Mouse (Mus musculus) CH12.LX (cell line): Measurements from ENCODE around the gene Pcolce. TPM values are rescaled to one million over a fixed set of nuclear protein-coding genes. Genes with fewer than 3 reads are reported as not detected.

Experiments
- DNase-seq: peaks from one replicate; pipeline ENCODE4 v3.0.0-alpha.2; 2013; ENCODE audit errors: extremely low read depth
- H3K27ac ChIP-seq: 2 replicates; pipeline ENCODE4 v1.5.1; 2012; ENCODE audit warnings: low read depth, mild to moderate bottlenecking, control low read depth, moderate library complexity; ENCODE audit not compliant: insufficient read depth
- H3K27me3 ChIP-seq: replicated peaks from 2 replicates; pipeline ENCODE3; 2012; ENCODE audit warnings: inconsistent platforms
- H3K36me3 ChIP-seq, 2 experiments: replicated peaks in 1 of 2; 2 replicates each; pipeline versions ENCODE3 to v1.6.1; 2012; ENCODE audit warnings: inconsistent platforms in 1 of 2, low read length in 1 of 2, mild to moderate bottlenecking in 1 of 2, mixed read lengths in 1 of 2, moderate library complexity in 1 of 2; ENCODE audit not compliant: control insufficient read depth in 1 of 2, insufficient read depth in 1 of 2
- H3K4me1 ChIP-seq, 2 experiments: 2 replicates each; pipeline ENCODE4 v1.6.1; 2012; ENCODE audit warnings: inconsistent platforms in 1 of 2, moderate library complexity in 1 of 2; ENCODE audit not compliant: insufficient read depth in 2 of 2, control insufficient read depth in 1 of 2
- H3K4me2 ChIP-seq: 2 replicates; pipeline ENCODE4 v1.6.1; 2012; ENCODE audit warnings: low read depth, mild to moderate bottlenecking, control low read depth; ENCODE audit not compliant: poor library complexity, insufficient read depth, severe bottlenecking
- H3K4me3 ChIP-seq, 3 experiments: fragments of 150-350 bp in 1 of 3; sonication (generic) in 1 of 3; replicated peaks in 1 of 3; 2 replicates each; pipeline versions ENCODE3 to v1.5.1; 2011 to 2012; ENCODE audit warnings: low read depth in 2 of 3, low read length in 2 of 3, mild to moderate bottlenecking in 2 of 3, moderate library complexity in 2 of 3, control low read depth in 1 of 3, improper control_type of control experiment in 1 of 3, inconsistent platforms in 1 of 3, mixed read lengths in 1 of 3; ENCODE audit not compliant: poor library complexity in 1 of 3
- H3K79me2 ChIP-seq: replicated peaks from 2 replicates; pipeline ENCODE4 v1.6.1; 2012; ENCODE audit warnings: mild to moderate bottlenecking, moderate library complexity; ENCODE audit not compliant: control insufficient read depth, poor library complexity, insufficient read depth, severe bottlenecking; ENCODE audit errors: extremely low read depth
- H3K9ac ChIP-seq: 2 replicates; pipeline ENCODE4 v1.6.1; 2012; ENCODE audit warnings: low read depth, mild to moderate bottlenecking, control low read depth, moderate library complexity; ENCODE audit not compliant: insufficient read depth
- H3K9me3 ChIP-seq: replicated peaks from 2 replicates; pipeline ENCODE3; 2012; ENCODE audit warnings: low read length, inconsistent platforms, mixed read lengths
- CHD1 ChIP-seq: IDR thresholded peaks from 2 replicates; pipeline ENCODE4 v1.6.1; 2012; ENCODE audit warnings: low read depth, low read length, improper control_type of control experiment, inconsistent platforms
- E2F4 ChIP-seq: IDR thresholded peaks from 2 replicates; pipeline ENCODE4 v1.6.1; 2011; ENCODE audit warnings: low read depth, low read length, improper control_type of control experiment; ENCODE audit not compliant: insufficient replicate concordance
- EP300 ChIP-seq: IDR thresholded peaks from 2 replicates; pipeline ENCODE4 v1.6.1; 2011; ENCODE audit warnings: low read length, improper control_type of control experiment
- GABPA ChIP-seq: IDR thresholded peaks from 2 replicates; pipeline ENCODE4 v1.6.1; 2012; ENCODE audit warnings: low read depth, low read length, improper control_type of control experiment, inconsistent platforms; ENCODE audit not compliant: insufficient replicate concordance
- HCFC1 ChIP-seq: IDR thresholded peaks from 2 replicates; pipeline ENCODE4 v1.6.1; 2012; ENCODE audit warnings: low read depth, mild to moderate bottlenecking, inconsistent platforms, low read length, improper control_type of control experiment
- JUN ChIP-seq: IDR thresholded peaks from 2 replicates; pipeline ENCODE4 v1.6.1; 2011; ENCODE audit warnings: low read depth, mild to moderate bottlenecking, low read length, improper control_type of control experiment, moderate library complexity; ENCODE audit not compliant: insufficient read depth
- JUND ChIP-seq: conservative IDR thresholded peaks from 2 replicates; pipeline ENCODE4 v1.6.1; 2011; ENCODE audit warnings: low read depth, low read length, improper control_type of control experiment
- MAZ ChIP-seq: IDR thresholded peaks from 2 replicates; pipeline ENCODE4 v1.6.1; 2012; ENCODE audit warnings: low read depth, mild to moderate bottlenecking, inconsistent platforms, low read length, improper control_type of control experiment, moderate library complexity
- MEF2A ChIP-seq: IDR thresholded peaks from 2 replicates; pipeline ENCODE4 v1.6.1; 2014; ENCODE audit warnings: low read depth, mild to moderate bottlenecking, inconsistent platforms, low read length, improper control_type of control experiment, borderline replicate concordance
- MXI1 ChIP-seq: IDR thresholded peaks from 2 replicates; pipeline ENCODE4 v1.6.1; 2011; ENCODE audit warnings: mild to moderate bottlenecking, low read depth, low read length, improper control_type of control experiment
- MYC ChIP-seq: IDR thresholded peaks from 2 replicates; pipeline ENCODE4 v1.6.1; 2011; ENCODE audit warnings: low read depth, mild to moderate bottlenecking, improper control_type of control experiment, low read length
- NRF1 ChIP-seq: IDR thresholded peaks from 2 replicates; pipeline ENCODE4 v1.6.1; 2014; ENCODE audit warnings: low read depth, mild to moderate bottlenecking, inconsistent platforms, low read length, improper control_type of control experiment, moderate library complexity
- PAX5 ChIP-seq: IDR thresholded peaks from 2 replicates; pipeline ENCODE4 v1.6.1; 2012; ENCODE audit warnings: low read length, inconsistent platforms, mixed read lengths
- POLR2A ChIP-seq: IDR thresholded peaks from 2 replicates; pipeline ENCODE4 v1.6.1; 2011; ENCODE audit warnings: low read depth, mild to moderate bottlenecking, improper control_type of control experiment, low read length
- POLR2AphosphoS2 ChIP-seq: IDR thresholded peaks from 2 replicates; pipeline ENCODE4 v1.6.1; 2011; ENCODE audit warnings: low read depth, low read length, improper control_type of control experiment
- SIN3A ChIP-seq: IDR thresholded peaks from 2 replicates; pipeline ENCODE4 v1.6.1; 2012; ENCODE audit warnings: low read length, improper control_type of control experiment, inconsistent platforms
- SMC3 ChIP-seq: IDR thresholded peaks from 2 replicates; pipeline ENCODE4 v1.6.1; 2011; ENCODE audit warnings: low read depth, low read length, improper control_type of control experiment
- TCF12 ChIP-seq: IDR thresholded peaks from 2 replicates; pipeline ENCODE4 v1.6.1; 2014; ENCODE audit warnings: low read depth, mild to moderate bottlenecking, inconsistent platforms, low read length, improper control_type of control experiment
- UBTF ChIP-seq: IDR thresholded peaks from 2 replicates; pipeline ENCODE4 v1.6.1; 2012; ENCODE audit warnings: low read depth, mild to moderate bottlenecking, inconsistent platforms, low read length, improper control_type of control experiment, moderate library complexity
- USF1 ChIP-seq: IDR thresholded peaks from 2 replicates; pipeline ENCODE4 v1.6.1; 2014; ENCODE audit warnings: low read depth, mild to moderate bottlenecking, inconsistent platforms, low read length, improper control_type of control experiment
- USF2 ChIP-seq: conservative IDR thresholded peaks from 2 replicates; pipeline ENCODE4 v1.6.1; 2011; ENCODE audit warnings: low read depth, low read length, improper control_type of control experiment
- ZKSCAN1 ChIP-seq: IDR thresholded peaks from 2 replicates; pipeline ENCODE4 v1.6.1; 2012; ENCODE audit warnings: low read depth, inconsistent platforms, low read length, improper control_type of control experiment, borderline replicate concordance
- ZMIZ1 ChIP-seq: IDR thresholded peaks from 2 replicates; pipeline ENCODE4 v1.6.1; 2012; ENCODE audit warnings: low read depth, mild to moderate bottlenecking, inconsistent platforms, low read length, improper control_type of control experiment
- dilution Hi-C: fragments of 300-500 bp; cut with MboI; formaldehyde crosslinking; loops from 2 replicates; pipeline ENCODE4 v1.14.3; 2020; ENCODE audit warnings: low sequenced_read_pairs; ENCODE audit not compliant: extremely low pct_unique_long_range_greater_than_20kb, extremely low pct_ligation_motif_present
- in situ Hi-C: fragments of 300-500 bp; cut with MboI; formaldehyde crosslinking; loops from 3 replicates; pipeline ENCODE4 v1.14.3; 2019; ENCODE audit warnings: low sequenced_read_pairs, low pct_ligation_motif_present, low pct_unique_long_range_greater_than_20kb, mixed read lengths
- polyA plus RNA-seq: library from polyadenylated mRNA; unstranded; fragments of >175 nt; gene quantifications from 2 replicates; pipeline ENCODE4 v1.2.1, GENCODE M21; 2012; ENCODE audit warnings: low read depth; ENCODE audit not compliant: insufficient read length
- total RNA-seq, 2 experiments: library from RNA; depleted of rRNA; stranded (reverse); fragments of 300-350 nt in 1 of 2; fragments of >200 nt in 1 of 2; gene quantifications; 2 replicates each; pipeline ENCODE4 v1.2.3; 2012 to 2014

The Pcolce gene
- total and polyA plus RNA-seq, 3 experiments: 0.30 to 0.97 TPM; not detected in 1

DNA sequence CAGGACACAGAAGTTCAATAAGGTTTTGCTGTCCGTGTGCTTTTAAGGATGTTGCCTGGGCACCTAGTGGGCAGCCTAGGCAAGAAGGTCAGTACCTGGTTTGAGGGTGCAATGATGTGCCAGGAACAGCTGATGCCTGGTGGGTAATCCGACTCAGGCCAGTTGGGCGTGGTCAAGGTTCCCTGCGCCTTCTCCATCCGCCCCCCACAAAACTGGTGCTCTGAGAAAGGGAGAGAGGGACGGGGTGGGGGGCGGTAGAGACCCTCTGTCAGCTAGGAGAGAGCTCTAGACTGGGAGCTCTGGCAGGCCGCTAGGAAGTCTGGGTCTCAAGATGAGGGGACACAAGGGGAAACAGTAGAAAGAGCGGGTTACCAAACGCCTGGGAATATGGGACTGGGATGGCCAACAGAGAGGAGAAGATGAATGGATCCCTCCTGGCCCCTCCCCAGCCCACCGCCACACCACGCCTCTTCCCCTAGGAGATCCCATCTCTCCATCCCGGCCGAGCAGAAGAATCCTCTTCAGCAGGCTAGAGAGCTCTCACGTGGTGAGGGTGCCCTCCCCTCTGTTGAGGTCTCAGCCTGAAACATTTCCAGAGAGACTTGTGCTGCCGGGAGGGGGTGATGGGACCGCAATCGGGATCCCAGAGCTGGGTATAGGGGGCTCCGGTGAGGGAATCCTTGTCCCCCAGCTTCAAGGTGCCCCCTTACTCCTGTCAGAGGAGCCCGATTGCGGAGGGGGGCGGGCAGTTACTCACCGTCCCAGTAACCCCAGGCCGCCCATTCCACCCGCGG, 5.5 kb downstream of the Pcolce start:
- in situ Hi-C loops (no loop called here), dilution Hi-C loops (no loop called here)
- H3K27ac ChIP-seq: no peak overlapping the region
- H3K79me2 ChIP-seq: peaks cover 3% of the 10 kb centered on the region; the same call in 1 of the 2 replicates
- peaks cover 0 to 38% of the 10 kb centered on the region in 2 experiments for H3K36me3 ChIP-seq
- peaks cover 0 to 30% of the 10 kb centered on the region in 2 experiments; a peak in 2 of 4 replicates for H3K4me1 ChIP-seq
- H3K4me3 ChIP-seq: no peak overlapping the region
- no peaks in the 10 kb centered on the region for H3K9me3 ChIP-seq
- H3K4me2 ChIP-seq: no peak overlapping the region
- TF ChIP-seq MEF2A (no peak), GABPA (no peak), USF2 (no peak), EP300 (no peak), MYC (no peak), POLR2A (no peak), E2F4 (no peak), TCF12 (no peak), UBTF (no peak), POLR2AphosphoS2 (no peak), ZMIZ1 (no peak), NRF1 (no peak), JUN (no peak), PAX5 (no peak), MAZ (no peak), SMC3 (no peak), HCFC1 (no peak)
- DNase-seq: no peak
- H3K27me3 ChIP-seq: no peaks in the 10 kb centered on the region
- H3K9ac ChIP-seq: no peak overlapping the region

DNA sequence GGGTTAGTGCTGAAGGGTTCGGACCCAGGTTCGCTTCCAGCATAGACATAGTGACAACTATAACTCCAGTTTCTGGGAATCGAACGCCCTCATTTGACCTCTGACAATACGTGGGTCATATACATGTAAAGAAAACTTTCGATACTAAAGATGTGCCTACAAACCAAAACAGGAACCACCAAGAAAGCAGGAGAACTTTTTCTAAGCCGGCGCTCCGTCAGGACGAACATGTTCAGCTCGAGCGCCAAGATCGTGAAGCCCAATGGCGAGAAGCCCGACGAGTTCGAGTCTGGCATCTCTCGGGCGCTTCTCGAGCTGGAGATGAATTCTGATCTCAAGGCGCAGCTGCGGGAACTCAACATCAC, 12.2 kb downstream of the Pcolce start:
- Histone ChIP-seq H3K4me2 (peak overlapping the region; percentile 74), H3K4me1 (peaks cover 13 to 41% of the 10 kb centered on the region in 2 experiments), H3K79me2 (peaks cover 6% of the 10 kb centered on the region; the same call in 1 of the 2 replicates), H3K9me3 (no peaks in the 10 kb centered on the region), H3K4me3 (peak overlapping the region; percentile 60 to 71 (median 65)), H3K27ac (no peak overlapping the region), H3K36me3 (peaks cover 12 to 33% of the 10 kb centered on the region in 2 experiments), H3K27me3 (no peaks in the 10 kb centered on the region), H3K9ac (peak overlapping the region; percentile 94)
- dilution Hi-C loops (no loop called here), in situ Hi-C loops (no loop called here)
- DNase-seq: peak; percentile 37
- TF ChIP-seq SIN3A (peak; percentile 49; the same call in 1 of the 2 replicates), CHD1 (0 out of 2 replicates have a peak, but pooled peaks have one; percentile 59), JUND (no peak), MXI1 (no peak), ZKSCAN1 (no peak), USF1 (no peak), MYC (no peak), HCFC1 (no peak), UBTF (0 out of 2 replicates have a peak, but pooled peaks have one; percentile 42), ZMIZ1 (no peak), NRF1 (0 out of 2 replicates have a peak, but pooled peaks have one; percentile 17)
